Comparison of ENCODE assay signal across 10 mouse cellular contexts in genomic region chr9:35163011-35163690, GRCm38 (mm10). TPM values are rescaled to one million over a fixed set of nuclear protein-coding genes. Genes with fewer than 3 reads are reported as not detected.
DNase-seq lines count a peak whose midpoint lies in the region; ATAC-seq and TF ChIP-seq lines count a peak whose summit lies in the region.
"Had no signal": no experiment of that assay in that cellular context is flagged by ENCODE, and none has a peak within 500 bp of the region (broad histone marks: within the 10 kb centered on the region; RNA-seq: fewer than 3 reads in every experiment).

No protein-coding gene starts in this region.

- H3K9ac ChIP-seq in heart, embryonic 12.5 days, result no peak overlapping the region
- H3K9ac ChIP-seq in stomach, postnatal 0 days (ENCODE audit: low read length), result no peak overlapping the region
- H3K9ac ChIP-seq: heart, embryonic 13.5 days; liver, embryonic 13.5 days had no signal

- no peak overlapping the region for H3K4me2 ChIP-seq in heart, embryonic 12.5 days
- no peak overlapping the region for H3K4me2 ChIP-seq in stomach, postnatal 0 days (replicated peaks; ENCODE audit: low read depth)
- H3K4me2 ChIP-seq: heart, embryonic 13.5 days; liver, embryonic 13.5 days had no signal

- H3K4me3 ChIP-seq in heart, embryonic 12.5 days, result no peak overlapping the region
- no peak overlapping the region for H3K4me3 ChIP-seq in stomach, postnatal 0 days (ENCODE audit: low read depth, low read length)
- H3K4me3 ChIP-seq: heart, embryonic 13.5 days; liver, embryonic 13.5 days had no signal

- H3K36me3 ChIP-seq in heart, embryonic 12.5 days, result peaks cover 7% of the 10 kb centered on the region; the same call in 1 of the 2 replicates
- no peaks in the 10 kb centered on the region for H3K36me3 ChIP-seq in stomach, postnatal 0 days (ENCODE audit: control insufficient read depth, insufficient read depth, low read length)

- no peak overlapping the region for H3K27ac ChIP-seq in heart, embryonic 12.5 days (ENCODE audit: poor library complexity, severe bottlenecking)
- H3K27ac ChIP-seq in stomach, postnatal 0 days (replicated peaks), result no peak overlapping the region
- H3K27ac ChIP-seq: heart, embryonic 13.5 days; liver, embryonic 13.5 days had no signal

- no peak for TF ChIP-seq EP300 in stomach, postnatal 0 days (optimal IDR thresholded peaks at IDR 0.05)

- TF ChIP-seq CTCF in stomach, postnatal 0 days (IDR thresholded peaks at IDR 0.05; ENCODE audit: low read depth), result no peak

- no peaks in the 10 kb centered on the region for H3K9me3 ChIP-seq in heart, embryonic 12.5 days (replicated peaks)
- H3K9me3 ChIP-seq in stomach, postnatal 0 days (ENCODE audit: control insufficient read depth, low read length), result no peaks in the 10 kb centered on the region
- H3K9me3 ChIP-seq: heart, embryonic 13.5 days; liver, embryonic 13.5 days had no signal

- no peaks in the 10 kb centered on the region for H3K27me3 ChIP-seq in heart, embryonic 12.5 days (replicated peaks)
- H3K27me3 ChIP-seq in stomach, postnatal 0 days (ENCODE audit: control insufficient read depth, insufficient read depth, low read length), result no peaks in the 10 kb centered on the region
- H3K27me3 ChIP-seq: heart, embryonic 13.5 days; liver, embryonic 13.5 days had no signal

- WGBS in heart, embryonic 12.5 days, result 83% methylated on average over 11 of the region's 11 CpGs
- WGBS in stomach, postnatal 0 days, result 87% methylated on average over 11 of the region's 11 CpGs

- no peak for ATAC-seq in heart, embryonic 12.5 days (ENCODE audit: insufficient number of reproducible peaks, low FRiP score)
- ATAC-seq in stomach, postnatal 0 days (ENCODE audit: low FRiP score, low TSS enrichment), result no peak

- H3K4me1 ChIP-seq in heart, embryonic 12.5 days (replicated peaks), result 0 out of 2 replicates have a peak, but pooled peaks cover 3% of the 10 kb centered on the region
- H3K4me1 ChIP-seq in stomach, postnatal 0 days (replicated peaks; ENCODE audit: control insufficient read depth, insufficient read depth), result no peaks in the 10 kb centered on the region

- peak; percentile 98 for DNase-seq in heart, adult 11 months
- DNase-seq in right cerebral cortex, adult 18-20 months, result peak; percentile 28
- no peak for DNase-seq in right cerebral cortex, adult 2 months (ENCODE audit: low spot score in 2 of 2)
- peak; percentile 81 to 82 for DNase-seq in gastrocnemius, adult 8-10 months (ENCODE audit: low spot score in 2 of 2)
- peak; percentile 63 for DNase-seq in lung, postnatal 36 days
- DNase-seq in spleen, postnatal 4 days (ENCODE audit: low spot score in 2 of 2), result no peak
- DNase-seq in stomach, postnatal 0 days (ENCODE audit: low spot score), result no peak
- DNase-seq: liver, embryonic 13.5 days had no signal

RNA-seq across cellular contexts. Expression of gene Dcps, which starts 12.7 kb away (rescaled TPM):
- 61.5 and 64.4 TPM in 2 replicates for polyA plus RNA-seq in heart, embryonic 12.5 days (2016; fragmentation: Nextera tagmentation; extraction: Ambion mirVana)
- total RNA-seq in gastrocnemius, adult 8-10 months (2022), result 1 to 10 TPM; 7.0 to 9.5 (median 8.7) TPM
- polyA plus RNA-seq in stomach, postnatal 0 days (2015; fragmentation: Nextera tagmentation; extraction: Ambion mirVana), result 33.7 and 35.3 TPM in 2 replicates

RNA-seq across cellular contexts. Expression of gene Srpr, which starts 36.8 kb away (rescaled TPM):
- polyA plus RNA-seq in heart, embryonic 12.5 days (2016; fragmentation: Nextera tagmentation; extraction: Ambion mirVana), result 97.4 and 101 TPM in 2 replicates
- 100 to 1,000 TPM; 236 to 272 (median 254) TPM for total RNA-seq in gastrocnemius, adult 8-10 months (2022)
- polyA plus RNA-seq in stomach, postnatal 0 days (2015; fragmentation: Nextera tagmentation; extraction: Ambion mirVana), result 115 and 129 TPM in 2 replicates

RNA-seq across cellular contexts. Expression of gene Tirap, which starts 36.9 kb away (rescaled TPM):
- 11.8 and 11.9 TPM in 2 replicates for polyA plus RNA-seq in heart, embryonic 12.5 days (2016; fragmentation: Nextera tagmentation; extraction: Ambion mirVana)
- total RNA-seq in gastrocnemius, adult 8-10 months (2022), result 10 to 100 TPM; 28.0 to 30.7 (median 29.9) TPM
- 12.6 and 13.9 TPM in 2 replicates for polyA plus RNA-seq in stomach, postnatal 0 days (2015; fragmentation: Nextera tagmentation; extraction: Ambion mirVana)

RNA-seq across cellular contexts. Expression of gene St3gal4, which starts 44.1 kb away (rescaled TPM):
- polyA plus RNA-seq in heart, embryonic 12.5 days (2016; fragmentation: Nextera tagmentation; extraction: Ambion mirVana), result 20.8 and 20.9 TPM in 2 replicates
- 1 to 10 TPM; 3.5 to 5.7 (median 4.4) TPM for total RNA-seq in gastrocnemius, adult 8-10 months (2022)
- 14.6 and 14.7 TPM in 2 replicates for polyA plus RNA-seq in stomach, postnatal 0 days (2015; fragmentation: Nextera tagmentation; extraction: Ambion mirVana)

RNA-seq across cellular contexts. Expression of gene Foxred1, which starts 47.7 kb away (rescaled TPM):
- 62.2 and 67.6 TPM in 2 replicates for polyA plus RNA-seq in heart, embryonic 12.5 days (2016; fragmentation: Nextera tagmentation; extraction: Ambion mirVana)
- total RNA-seq in gastrocnemius, adult 8-10 months (2022), result 10 to 100 TPM; 15.7 to 18.4 (median 17.5) TPM
- polyA plus RNA-seq in stomach, postnatal 0 days (2015; fragmentation: Nextera tagmentation; extraction: Ambion mirVana), result 28.9 and 29.9 TPM in 2 replicates

Comparison
In these comparisons a context has a peak if more than half of its experiments do, and no peak if none do; other contexts are left out.
1. DNase-seq: peak in heart, adult 11 months (single experiment), right cerebral cortex, adult 18-20 months (single experiment), gastrocnemius, adult 8-10 months (2 of 2) and lung, postnatal 36 days (single experiment); none in right cerebral cortex, adult 2 months (0 of 2), spleen, postnatal 4 days (0 of 2) and stomach, postnatal 0 days (single experiment).